Mouse (Mus musculus) macrophage (primary cell): ENCODE data around the gene Ccdc187. TPM values are rescaled to one million over a fixed set of nuclear protein-coding genes. Genes with fewer than 3 reads are reported as not detected.

ENCODE experiments used
- H3K27ac ChIP-seq: fragments of 350-480 bp; formaldehyde crosslinking; 2 replicates; pipeline ENCODE4 v1.9.0; 2021
- H3K36me3 ChIP-seq: fragments of 350-480 bp; formaldehyde crosslinking; 2 replicates; pipeline ENCODE4 v1.9.0; 2021; ENCODE audit errors: inconsistent target
- H3K4me3 ChIP-seq: fragments of 350-480 bp; formaldehyde crosslinking; 2 replicates; pipeline ENCODE4 v1.9.0; 2021; ENCODE audit errors: inconsistent target
- H3K79me2 ChIP-seq: fragments of 350-480 bp; formaldehyde crosslinking; 2 replicates; pipeline ENCODE4 v1.9.0; 2021; ENCODE audit errors: inconsistent target
- whole genome bisulfite sequencing: methylation state at CpG from one replicate; pipeline ENCODE4 v1.1.7; 2026; ENCODE audit warnings: inconsistent platforms; ENCODE audit not compliant: missing documents; 5-methylcytosine and 5-hydroxymethylcytosine counted together
- polyA plus RNA-seq: library from polyadenylated mRNA; stranded (reverse); fragments of 250-400 nt; gene quantifications from 3 replicates; pipeline ENCODE4 v1.2.4, GENCODE M21; 2018; ENCODE audit warnings: inconsistent platforms

Gene Ccdc187
- polyA plus RNA-seq, 1 experiment from 2014 or later = not detected

DNA sequence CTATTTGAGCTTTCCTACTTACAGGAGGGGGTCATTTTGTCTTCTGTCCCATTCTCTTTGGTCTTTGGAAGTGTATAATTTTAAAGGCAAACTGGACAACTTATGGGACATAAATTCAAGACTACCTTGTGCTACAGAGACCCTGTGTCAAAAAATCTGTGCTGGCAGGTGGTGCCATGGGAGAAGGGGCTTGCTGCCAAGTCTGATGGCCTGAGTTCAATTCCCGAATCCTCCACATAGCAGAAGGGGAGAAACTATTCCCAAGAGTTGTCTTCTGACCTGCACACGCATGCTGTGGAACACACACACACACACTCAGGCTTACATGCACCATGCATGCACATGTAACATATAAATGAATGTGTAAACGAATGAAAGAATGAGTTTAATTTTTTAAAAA is 12.3 kb upstream of the Ccdc187 start:
- no peaks in the 10 kb centered on the region for H3K36me3 ChIP-seq
- no peak overlapping the region for H3K4me3 ChIP-seq
- H3K27ac ChIP-seq = no peak overlapping the region
- H3K79me2 ChIP-seq = no peaks in the 10 kb centered on the region
- 97% methylated on average over 3 of the region's 3 CpGs for WGBS

- Histone ChIP-seq H3K27ac (no peak overlapping the region), H3K79me2 (no peaks in the 10 kb centered on the region), H3K4me3 (no peak overlapping the region), H3K36me3 (no peaks in the 10 kb centered on the region)
- WGBS = 86% methylated on average over 2 of the region's 2 CpGs
Observed at GRCm38 (mm10) chr2:26305555-26305954, 11.2 kb upstream of the Ccdc187 start.

GRCm38 (mm10) chr2:26304711-26305110 is 10.4 kb upstream of the Ccdc187 start:
- Histone ChIP-seq H3K79me2 (no peaks in the 10 kb centered on the region), H3K4me3 (no peak overlapping the region), H3K36me3 (no peaks in the 10 kb centered on the region), H3K27ac (no peak overlapping the region)
- 67% methylated on average over 1 of the region's 1 CpGs for WGBS

- Histone ChIP-seq H3K4me3 (no peak overlapping the region), H3K27ac (no peak overlapping the region), H3K79me2 (no peaks in the 10 kb centered on the region), H3K36me3 (no peaks in the 10 kb centered on the region)
- WGBS = 89% methylated on average over 10 of the region's 10 CpGs
Observed at GRCm38 (mm10) chr2:26302005-26302503, 7.7 kb upstream of the Ccdc187 start.

- 0% methylated on average over 3 of the region's 3 CpGs for WGBS
Observed at GRCm38 (mm10) chr2:26300808-26301174, 6.4 kb upstream of the Ccdc187 start.

DNA sequence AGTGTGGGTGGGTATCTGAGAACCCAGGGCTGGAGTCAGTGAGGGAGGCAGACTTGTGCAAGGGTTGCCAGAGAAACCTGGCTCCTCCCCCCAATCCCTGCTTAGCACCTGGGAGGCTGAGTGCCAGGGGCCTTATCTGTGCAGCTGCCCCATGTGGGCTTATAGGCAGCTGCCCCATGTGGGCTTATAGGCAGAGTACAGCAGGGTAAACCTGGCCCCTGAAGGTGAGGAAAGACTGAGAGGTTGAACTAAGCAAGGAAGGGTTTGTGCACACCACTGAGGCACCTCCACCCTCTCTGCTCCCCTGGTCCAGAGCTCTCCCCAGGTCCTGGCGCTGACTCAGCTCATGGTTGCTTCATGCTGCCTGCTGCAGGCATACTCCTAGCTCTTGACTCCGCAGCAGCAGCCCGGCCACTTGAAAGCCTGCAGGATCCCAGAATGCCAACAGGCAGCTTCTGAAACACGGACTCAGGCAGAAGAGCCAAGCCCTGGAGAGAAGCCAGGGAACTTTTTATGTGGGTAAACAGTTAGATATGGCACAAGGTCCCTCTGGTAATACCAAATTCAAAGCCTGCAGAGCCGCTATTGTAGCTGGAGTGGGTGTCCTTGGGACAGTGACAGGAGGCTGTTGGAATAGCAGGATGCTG is 5.9 kb upstream of the Ccdc187 start:
- no peaks in the 10 kb centered on the region for H3K36me3 ChIP-seq
- no peak overlapping the region for H3K4me3 ChIP-seq
- WGBS = 85% methylated on average over 5 of the region's 5 CpGs
- H3K79me2 ChIP-seq = no peaks in the 10 kb centered on the region
- H3K27ac ChIP-seq = no peak overlapping the region

More at GRCm38 (mm10) chr2:26300808-26301174, 6.4 kb upstream of the Ccdc187 start:
- Histone ChIP-seq H3K4me3 (no peak overlapping the region), H3K36me3 (no peaks in the 10 kb centered on the region), H3K27ac (no peak overlapping the region), H3K79me2 (no peaks in the 10 kb centered on the region)

DNA sequence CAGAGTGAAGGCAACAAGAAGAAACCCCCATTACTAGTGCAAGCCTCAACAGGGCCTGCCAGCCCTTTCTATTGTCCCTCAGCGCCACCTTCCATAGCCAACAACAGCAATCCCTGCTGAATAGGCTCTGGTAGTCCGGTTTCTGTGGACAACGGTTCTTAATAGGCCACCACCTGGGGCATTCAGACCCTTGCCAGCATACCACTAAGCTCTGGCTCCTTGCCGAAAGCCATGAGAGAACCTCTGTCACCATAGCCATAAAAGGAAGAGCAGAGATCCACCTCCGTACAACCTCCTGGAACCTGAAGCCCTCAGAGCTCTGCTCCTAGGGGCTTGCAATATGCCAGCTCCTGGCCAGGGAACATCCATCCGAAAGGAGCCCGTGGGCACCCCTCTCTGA is 5.0 kb upstream of the Ccdc187 start:
- no peaks in the 10 kb centered on the region for H3K79me2 ChIP-seq
- H3K27ac ChIP-seq = no peak overlapping the region
- H3K36me3 ChIP-seq = no peaks in the 10 kb centered on the region
- WGBS = 98% methylated on average over 7 of the region's 7 CpGs
- no peak overlapping the region for H3K4me3 ChIP-seq

DNA sequence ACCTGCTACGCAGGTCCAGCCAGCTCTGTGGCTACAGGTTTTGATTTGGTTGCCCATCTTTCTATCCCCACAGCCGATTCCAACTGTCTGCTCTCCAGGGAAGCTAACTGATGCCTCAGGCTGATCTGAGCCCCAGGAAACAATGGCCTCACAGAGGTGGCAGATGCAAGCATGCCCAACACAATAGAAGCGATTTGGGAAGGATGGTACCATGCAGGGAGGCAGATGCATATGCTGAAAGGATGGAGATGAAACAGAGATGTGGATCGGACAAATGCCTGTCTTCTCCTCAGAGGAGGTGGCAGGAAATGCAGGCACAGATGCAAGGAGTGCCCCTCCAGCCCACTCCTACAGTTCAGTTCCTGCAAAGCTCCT is 4.5 kb upstream of the Ccdc187 start:
- H3K4me3 ChIP-seq = no peak overlapping the region
- H3K79me2 ChIP-seq = no peaks in the 10 kb centered on the region
- no peak overlapping the region for H3K27ac ChIP-seq
- no peaks in the 10 kb centered on the region for H3K36me3 ChIP-seq
- 43% methylated on average over 4 of the region's 4 CpGs for WGBS

DNA sequence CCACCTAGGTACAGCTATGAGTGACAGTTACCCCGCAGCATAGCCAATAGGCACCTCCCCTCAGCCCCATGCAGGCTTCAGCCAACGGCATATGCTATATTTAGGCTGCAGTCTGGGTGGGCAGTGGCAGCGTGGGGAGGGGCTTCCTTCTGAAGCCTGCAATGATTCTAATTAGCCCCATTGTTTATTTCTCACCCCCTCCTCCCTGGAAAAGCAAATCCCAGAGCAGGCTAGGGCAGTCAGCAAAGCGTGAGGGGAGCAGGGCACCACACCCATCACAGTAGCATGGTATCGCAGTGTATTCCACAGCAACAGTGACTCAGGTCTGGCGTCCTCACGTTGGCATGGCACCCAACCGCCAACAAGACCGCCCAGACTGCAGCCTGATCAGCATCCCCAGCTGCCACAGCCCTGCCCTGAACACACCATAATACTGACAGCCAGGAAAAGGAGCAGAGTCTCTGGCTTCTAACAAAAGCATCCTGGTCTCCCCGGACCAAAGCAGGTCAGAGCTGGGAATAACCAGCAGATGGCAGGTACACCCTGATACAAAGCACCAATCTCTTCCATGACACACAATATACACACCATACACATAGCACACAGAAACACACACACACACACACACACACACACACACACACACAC is 4.0 kb upstream of the Ccdc187 start:
- WGBS = 2% methylated on average over 10 of the region's 10 CpGs
- no peaks in the 10 kb centered on the region for H3K36me3 ChIP-seq

GRCm38 (mm10) chr2:26296606-26297195 is 2.3 kb upstream of the Ccdc187 start:
- WGBS = 11% methylated on average over 5 of the region's 6 CpGs
- no peaks in the 10 kb centered on the region for H3K36me3 ChIP-seq
- no peak overlapping the region for H3K27ac ChIP-seq
- no peaks in the 10 kb centered on the region for H3K79me2 ChIP-seq
- no peak overlapping the region for H3K4me3 ChIP-seq

More for the DNA sequence above, 4.0 kb upstream of the Ccdc187 start:
- Histone ChIP-seq H3K79me2 (no peaks in the 10 kb centered on the region), H3K4me3 (no peak overlapping the region), H3K27ac (no peak overlapping the region)

- WGBS = 96% methylated on average over 5 of the region's 5 CpGs
- no peaks in the 10 kb centered on the region for H3K79me2 ChIP-seq
- H3K4me3 ChIP-seq = no peak overlapping the region
- H3K27ac ChIP-seq = no peak overlapping the region
- H3K36me3 ChIP-seq = no peaks in the 10 kb centered on the region
Observed at GRCm38 (mm10) chr2:26290133-26290532, 4.2 kb downstream of the Ccdc187 start.

DNA sequence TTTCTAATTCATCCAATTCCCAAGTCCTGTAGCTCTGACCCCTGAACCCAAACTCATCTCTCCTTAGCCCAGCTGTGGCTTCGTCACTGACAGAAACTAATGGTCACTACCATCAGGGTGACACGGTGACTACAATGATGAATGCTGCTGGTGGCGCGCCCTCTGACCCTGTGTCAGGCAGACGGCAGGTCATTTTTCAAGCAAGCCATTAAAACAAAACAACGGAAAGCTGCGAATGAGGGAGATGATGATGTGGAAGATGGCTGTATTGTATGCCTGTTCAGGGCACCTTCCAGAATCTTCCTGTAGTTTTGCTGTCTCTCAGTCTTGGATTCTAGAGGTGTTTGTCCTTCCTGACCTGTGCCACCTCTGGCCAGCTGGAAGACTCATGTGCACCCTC is 8.0 kb downstream of the Ccdc187 start:
- no peak overlapping the region for H3K4me3 ChIP-seq
- no peaks in the 10 kb centered on the region for H3K36me3 ChIP-seq
- H3K27ac ChIP-seq = no peak overlapping the region
- no peaks in the 10 kb centered on the region for H3K79me2 ChIP-seq
- WGBS = 92% methylated on average over 7 of the region's 7 CpGs

- 79% methylated on average over 7 of the region's 7 CpGs for WGBS
- Histone ChIP-seq H3K4me3 (no peak overlapping the region), H3K79me2 (no peaks in the 10 kb centered on the region), H3K36me3 (no peaks in the 10 kb centered on the region), H3K27ac (no peak overlapping the region)
Observed at GRCm38 (mm10) chr2:26285804-26286203, 8.6 kb downstream of the Ccdc187 start.

GRCm38 (mm10) chr2:26280594-26280993 is 13.8 kb downstream of the Ccdc187 start:
- Histone ChIP-seq H3K27ac (no peak overlapping the region), H3K36me3 (no peaks in the 10 kb centered on the region)
- WGBS = 92% methylated on average over 11 of the region's 11 CpGs

DNA sequence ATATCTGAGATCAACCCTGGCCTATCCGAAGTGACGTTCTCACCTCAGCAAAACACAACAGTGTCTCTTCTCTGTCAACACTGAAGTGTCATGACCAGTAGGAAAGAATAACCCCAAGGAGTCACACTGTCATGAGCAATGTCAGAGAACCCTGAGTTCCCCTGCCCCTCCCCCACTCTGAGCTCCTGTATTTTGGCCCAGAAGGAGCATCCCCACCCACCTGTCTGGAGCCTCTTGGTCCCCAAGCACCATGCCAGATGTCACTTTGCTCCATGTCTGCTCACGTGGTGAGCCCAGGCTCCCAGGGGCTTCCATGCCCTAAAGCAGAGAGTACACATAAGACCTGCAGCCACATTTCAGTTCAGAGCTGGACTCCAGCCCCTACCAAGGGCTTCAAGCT is 14.6 kb downstream of the Ccdc187 start:
- Histone ChIP-seq H3K36me3 (no peaks in the 10 kb centered on the region), H3K4me3 (no peak overlapping the region), H3K27ac (no peak overlapping the region), H3K79me2 (no peaks in the 10 kb centered on the region)
- 98% methylated on average over 3 of the region's 3 CpGs for WGBS

More at GRCm38 (mm10) chr2:26280594-26280993, 13.8 kb downstream of the Ccdc187 start:
- H3K79me2 ChIP-seq = no peaks in the 10 kb centered on the region
- no peak overlapping the region for H3K4me3 ChIP-seq
